Mouse (Mus musculus): ENCODE data around the gene Lrtm1.
A peak's percentile ranks its signal among the peaks of the same experiment; 100 is the strongest.

Gene Lrtm1

DNA sequence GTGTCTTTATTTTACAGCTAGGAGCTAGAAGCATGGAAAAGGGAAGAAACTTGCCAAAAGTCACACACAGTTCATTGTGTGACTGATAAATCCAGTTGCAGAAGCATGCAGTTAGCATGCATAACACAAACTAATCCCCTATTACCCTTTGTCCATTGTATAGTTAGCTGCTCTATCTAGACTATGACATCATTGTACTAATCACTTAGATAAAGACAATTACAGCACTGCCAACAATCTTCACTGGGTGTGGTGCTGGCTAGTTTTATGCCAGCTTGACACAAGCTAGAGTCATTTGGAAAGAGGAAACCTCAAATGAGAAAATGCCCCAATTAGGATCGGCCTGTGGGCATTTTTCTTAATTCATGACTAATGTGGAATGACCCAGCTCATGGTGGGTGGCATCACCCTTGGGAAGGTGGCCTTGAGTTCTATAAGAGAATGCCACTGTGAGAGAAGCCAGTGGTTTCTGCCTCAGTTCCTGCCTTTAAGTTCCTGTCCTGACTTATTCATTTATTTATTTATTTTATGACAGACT is 13.9 kb downstream of the Lrtm1 start:
- DNase-seq (ENCODE audit: low spot score in 2 of 2), result no peak

DNA sequence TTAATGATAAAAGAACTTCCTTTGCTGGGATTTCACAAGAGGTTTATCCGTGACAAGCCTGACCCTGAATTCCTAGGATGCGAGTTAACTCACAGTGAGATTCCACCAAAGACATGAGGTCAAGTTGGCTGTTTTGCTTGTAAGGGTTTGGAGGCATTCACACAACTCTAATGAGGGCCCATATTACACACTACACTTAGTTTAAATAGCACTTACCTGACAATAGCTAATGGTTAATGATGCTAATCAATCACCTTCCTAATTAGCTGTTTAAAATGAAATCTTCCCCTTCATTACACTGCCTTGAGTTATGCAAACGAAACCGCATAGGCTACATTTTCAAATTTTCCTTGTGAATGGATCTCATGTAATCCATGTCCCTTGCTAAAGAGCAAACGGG is 20.2 kb downstream of the Lrtm1 start:
- no peak for DNase-seq (ENCODE audit: low spot score in 2 of 2)

DNA sequence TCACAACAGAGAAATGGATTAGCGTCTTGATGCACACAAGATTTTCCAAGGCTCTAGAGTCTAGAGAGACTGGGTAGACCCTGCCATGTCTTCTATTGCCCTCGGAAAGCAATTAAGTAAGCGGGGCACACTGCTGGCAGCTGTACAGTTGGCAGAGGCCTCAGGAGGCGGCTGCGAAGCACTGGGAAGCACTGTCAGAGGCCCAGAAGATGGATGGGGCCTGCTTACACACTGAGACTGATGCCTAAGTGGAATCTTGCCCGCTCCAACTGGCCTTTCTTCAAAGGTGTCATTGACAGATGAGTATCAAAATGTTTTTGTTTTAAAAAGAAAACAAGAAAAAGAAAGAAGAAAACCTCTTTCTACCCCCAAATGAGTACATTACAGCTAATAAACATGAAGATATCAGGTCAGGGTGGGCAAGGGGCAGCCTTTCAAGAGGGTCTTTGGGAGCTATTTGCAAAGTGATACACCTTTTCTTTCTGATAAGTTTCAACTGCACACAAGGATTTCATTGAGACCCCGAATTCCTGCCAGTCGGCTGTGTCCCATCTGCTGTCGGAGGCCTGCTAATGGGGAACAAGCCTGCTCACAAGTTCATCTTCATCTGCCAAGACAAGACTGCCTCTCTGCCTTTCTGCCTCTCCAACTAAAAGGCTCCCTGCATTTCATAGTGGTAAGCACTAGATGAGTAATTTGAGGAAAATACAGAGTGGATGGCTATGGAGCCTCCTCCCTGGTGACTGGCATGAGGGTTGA is 22.8 kb downstream of the Lrtm1 start:
- no peak for DNase-seq (ENCODE audit: low spot score in 2 of 2)

DNA sequence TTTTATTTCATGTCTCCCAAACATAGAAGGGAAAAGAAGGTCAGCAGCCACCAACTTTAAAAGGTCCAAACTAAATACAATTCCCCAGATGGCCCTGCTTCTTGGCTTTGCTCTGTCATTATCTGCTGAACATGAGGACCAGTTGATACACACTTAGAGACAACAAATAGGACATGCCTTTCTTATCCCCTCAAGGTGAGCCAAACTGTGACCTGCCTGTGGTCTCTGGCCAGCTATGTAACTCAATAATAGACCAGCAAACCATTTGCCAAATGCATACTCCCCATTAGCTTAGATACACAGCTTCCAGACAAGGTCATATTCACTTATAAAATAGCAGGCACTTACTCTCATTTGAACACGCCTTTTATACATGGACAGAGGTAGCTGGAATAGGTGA is 23.5 kb downstream of the Lrtm1 start:
- peak; percentile 68 to 69 for DNase-seq (ENCODE audit: low spot score in 2 of 2)

DNA sequence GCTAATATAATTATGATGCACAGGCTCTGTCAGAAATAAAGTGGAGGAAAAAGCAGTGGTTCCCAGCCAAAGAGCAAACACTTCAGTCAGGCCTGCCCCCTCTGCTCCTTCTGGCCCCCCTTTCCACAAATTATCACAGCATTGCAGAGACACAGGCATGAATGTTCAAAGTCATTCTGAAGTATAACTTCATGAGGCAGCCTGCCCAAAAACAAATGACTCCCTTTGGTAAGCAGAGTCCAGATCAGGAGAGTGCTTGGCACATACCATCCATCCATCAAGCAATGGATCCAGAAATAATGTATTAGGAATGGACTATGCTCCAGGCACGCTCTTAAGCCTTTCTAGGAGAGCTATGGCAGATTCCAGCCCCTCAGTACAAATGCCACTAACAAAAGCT is 24.3 kb downstream of the Lrtm1 start:
- DNase-seq (ENCODE audit: low spot score in 2 of 2), result peak; percentile 21 to 31

DNA sequence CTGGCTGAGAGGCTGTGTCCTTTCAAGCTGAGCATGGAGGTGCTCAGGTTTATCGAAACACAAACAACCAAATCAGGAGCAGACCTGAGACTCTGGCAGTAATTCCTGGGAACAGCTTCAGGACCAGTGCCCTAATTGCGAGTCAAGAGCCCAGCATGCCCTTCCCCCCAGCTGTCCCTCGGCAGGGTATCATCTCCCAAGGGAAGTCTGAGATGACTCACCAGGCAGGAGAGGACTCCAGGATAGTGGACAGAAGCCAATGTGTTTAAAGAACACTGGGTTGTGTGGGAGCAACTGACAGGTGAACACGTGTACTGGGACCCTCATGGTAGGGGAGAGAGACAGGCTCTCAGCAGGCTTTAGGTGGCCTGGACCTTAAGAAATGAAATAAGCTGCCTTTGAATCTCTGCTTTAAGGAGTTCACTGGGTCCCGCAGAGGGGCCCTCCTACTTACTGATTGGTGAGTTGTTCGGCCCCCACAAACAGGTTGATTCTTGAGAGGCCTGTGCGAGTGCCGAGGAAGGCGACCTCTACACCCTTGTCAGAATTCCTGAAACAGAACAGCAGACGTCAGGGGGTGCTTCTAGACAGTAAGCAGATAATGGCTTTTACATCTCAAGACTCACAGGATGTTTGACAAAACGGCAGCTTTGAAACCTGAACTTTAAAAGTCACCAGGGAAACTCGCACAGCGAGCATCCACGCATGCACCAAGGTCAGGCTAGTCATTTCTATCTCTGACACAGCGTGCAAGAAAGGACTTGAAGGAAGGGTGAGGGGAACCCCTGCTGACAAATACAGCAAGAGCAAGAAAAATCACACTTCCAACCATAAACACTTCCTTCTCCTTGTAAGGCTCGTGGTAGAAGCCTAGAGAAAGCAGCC is 34.2 kb downstream of the Lrtm1 start:
- no peak for DNase-seq (ENCODE audit: low spot score in 2 of 2)

DNA sequence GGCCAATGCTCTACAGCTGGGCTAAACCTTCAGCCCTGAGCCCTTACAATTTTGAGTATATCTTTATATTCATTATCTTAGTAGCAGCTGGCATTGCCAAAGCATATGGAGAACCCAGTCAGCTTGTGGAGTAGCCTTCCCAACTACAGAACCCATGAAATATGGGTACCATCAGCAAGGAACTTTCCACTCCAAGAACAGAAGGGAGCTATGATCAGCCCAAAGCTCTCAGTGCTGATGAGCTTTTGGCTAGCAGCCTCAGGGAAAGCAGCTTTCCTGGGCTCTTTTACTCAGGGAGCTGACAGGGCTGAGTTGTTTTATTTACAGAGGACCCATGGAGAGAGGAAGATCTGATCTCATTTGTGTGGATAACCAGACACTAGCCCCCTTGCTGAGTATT is 42.7 kb downstream of the Lrtm1 start:
- DNase-seq (ENCODE audit: low spot score in 2 of 2), result no peak

DNA sequence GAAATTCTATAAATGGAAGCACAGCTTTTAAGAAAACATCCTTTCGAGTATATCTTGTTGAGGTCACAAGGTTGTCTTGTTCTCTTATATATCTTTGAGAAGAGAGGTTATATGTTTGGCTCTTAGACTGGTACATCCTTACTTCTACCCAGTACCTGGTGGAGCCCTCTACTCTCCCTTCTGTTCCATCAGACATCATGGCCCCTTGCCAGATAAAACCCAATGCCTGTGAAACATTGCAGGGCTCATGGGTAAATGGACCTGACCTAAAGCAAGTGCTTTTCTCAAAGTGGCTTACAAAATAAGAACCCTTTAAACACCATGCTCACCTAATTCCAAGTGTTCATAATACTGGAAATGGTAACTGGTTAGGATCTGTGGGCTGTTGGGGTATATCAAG is 43.5 kb downstream of the Lrtm1 start:
- DNase-seq (ENCODE audit: low spot score in 2 of 2), result no peak

DNA sequence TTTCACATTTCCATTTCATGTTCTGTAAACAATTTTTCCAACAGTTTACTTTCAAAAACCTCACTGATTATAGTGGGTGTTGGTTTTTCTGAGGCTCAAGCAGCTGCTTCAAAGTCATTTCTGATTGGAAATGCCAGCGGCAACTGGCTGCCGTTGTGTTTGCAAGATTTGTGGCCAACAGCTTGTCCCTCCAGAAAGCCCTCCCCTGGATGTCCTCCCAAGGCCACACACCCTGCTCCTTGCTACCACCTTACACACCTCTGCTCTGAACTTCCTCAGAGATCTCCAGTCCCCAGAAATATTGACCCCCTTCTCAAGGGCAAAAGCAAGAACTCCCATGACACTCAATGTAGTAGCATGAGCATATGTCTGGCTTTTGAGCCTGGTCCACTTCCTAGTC is 44.7 kb downstream of the Lrtm1 start:
- DNase-seq (ENCODE audit: low spot score in 2 of 2), result no peak

DNA sequence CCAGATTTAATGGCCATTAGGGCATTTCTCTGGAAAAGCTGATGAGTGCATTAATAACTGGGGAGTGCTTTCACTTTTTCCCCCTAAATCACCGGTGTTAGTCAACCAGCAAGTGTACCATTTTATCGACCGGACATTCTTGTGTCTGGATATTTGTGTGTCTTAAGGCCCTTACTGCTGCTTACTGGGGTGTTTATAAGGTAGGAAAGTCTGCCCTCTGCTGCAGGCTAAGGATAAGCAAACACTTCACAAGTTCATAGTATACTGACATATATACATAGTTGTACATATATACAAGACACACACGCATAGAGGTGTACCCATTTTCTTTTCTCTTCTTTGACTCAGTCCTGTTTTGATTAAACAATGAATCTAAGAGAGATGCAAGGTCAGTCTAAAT is 55.7 kb downstream of the Lrtm1 start:
- DNase-seq (ENCODE audit: low spot score in 2 of 2), result no peak

DNA sequence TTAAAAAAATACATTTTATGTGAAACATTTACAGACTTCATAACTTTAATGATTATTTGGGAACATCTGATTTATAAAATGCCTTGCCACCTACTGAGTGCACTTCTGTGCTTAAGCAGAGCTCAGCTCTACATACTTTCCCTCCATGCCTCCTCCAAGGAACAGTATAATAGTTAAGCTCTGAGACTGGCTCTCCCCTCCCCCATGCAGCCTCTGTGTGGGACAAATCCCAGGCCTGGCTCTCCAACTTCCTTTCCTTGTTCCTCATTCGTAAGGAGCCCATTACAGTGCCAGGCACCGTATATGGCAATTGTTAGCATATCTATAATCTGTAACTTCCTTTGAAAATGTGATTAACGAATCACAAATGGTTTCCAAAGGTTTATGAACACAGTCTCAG is 59.4 kb downstream of the Lrtm1 start:
- no peak for DNase-seq (ENCODE audit: low spot score in 2 of 2)

DNA sequence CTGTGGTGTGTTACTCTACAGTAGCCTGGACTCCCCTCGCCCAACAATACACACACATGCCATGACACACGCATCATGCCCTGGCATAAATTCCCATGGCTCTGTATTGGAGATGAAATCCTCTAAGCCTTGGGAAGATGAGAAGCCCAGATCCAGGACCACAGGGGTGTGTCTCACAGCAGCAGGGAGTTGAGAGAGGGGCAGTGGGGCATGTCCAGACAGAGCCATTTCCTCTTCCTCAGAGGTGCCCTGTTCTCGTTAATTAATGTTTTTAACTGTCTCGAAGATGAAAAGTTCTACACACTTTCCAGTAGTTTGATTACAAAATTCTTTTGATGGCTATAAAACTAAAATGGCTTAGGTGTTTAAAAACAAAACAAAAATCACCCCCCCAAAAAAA is 62.2 kb downstream of the Lrtm1 start:
- no peak for DNase-seq (ENCODE audit: low spot score in 2 of 2)

DNA sequence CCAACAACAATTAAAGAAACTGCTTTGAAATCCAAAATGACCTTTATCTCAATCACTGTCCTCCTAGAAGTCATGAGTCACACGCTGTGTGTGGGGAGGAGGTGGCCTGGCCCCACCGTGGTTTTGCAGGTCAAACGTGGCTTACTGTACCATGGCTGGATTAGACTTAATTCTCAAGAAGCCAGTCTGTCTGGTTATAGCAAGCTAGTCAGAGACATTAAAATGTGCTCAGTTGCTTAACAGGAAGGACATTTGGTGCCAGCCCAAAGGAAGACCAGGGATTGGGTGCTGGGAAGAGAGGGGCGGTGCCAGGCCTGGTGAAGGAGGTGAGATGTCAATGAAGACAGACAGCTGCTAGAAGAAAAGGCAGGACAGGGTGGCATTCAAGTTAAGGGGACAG is 62.6 kb downstream of the Lrtm1 start:
- DNase-seq (ENCODE audit: low spot score in 2 of 2), result no peak

DNA sequence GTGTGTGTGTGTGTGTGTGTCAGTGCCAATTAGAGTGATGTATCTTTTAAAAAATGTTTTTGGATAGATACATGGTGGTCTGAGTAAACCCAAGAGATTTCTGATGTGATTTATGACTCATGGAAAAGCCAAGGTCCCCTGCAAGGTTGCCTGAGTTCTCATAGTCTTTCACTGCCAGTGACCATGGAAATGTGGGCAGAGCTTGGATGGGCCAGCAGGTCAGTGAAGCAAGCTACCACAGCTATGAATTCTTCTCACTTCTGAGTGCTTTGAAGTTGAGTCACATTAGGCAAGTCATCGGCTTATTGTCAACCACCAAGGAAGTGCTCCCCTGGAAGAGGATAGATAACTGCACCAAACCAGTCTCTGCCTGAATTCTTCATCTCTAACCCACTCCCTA is 64.2 kb downstream of the Lrtm1 start:
- no peak for DNase-seq (ENCODE audit: low spot score in 2 of 2)
